Mouse (Mus musculus) gastrocnemius, postnatal 14 days (tissue): Measurements from ENCODE around the gene 6330409D20Rik. TPM values are rescaled to one million over a fixed set of nuclear protein-coding genes. Genes with fewer than 3 reads are reported as not detected.
A peak's percentile ranks its signal among the peaks of the same experiment; 100 is the strongest.

Source experiments
- DNase-seq: peaks from one replicate; pipeline ENCODE4 v3.0.0; 2021; ENCODE audit warnings: mixed read lengths
- intact Hi-C: fragments of 180-260 bp; cut with DNase I; formaldehyde crosslinking; loops from one replicate; pipeline ENCODE4 v1.15.1; 2025; ENCODE audit warnings: low total_unique reads
- total RNA-seq, 2 experiments: library from RNA; stranded (reverse); gene quantifications; 2 replicates each; pipeline ENCODE4 v1.2.3; 2021

6330409D20Rik gene
- total RNA-seq, 2 experiments from 2014 or later: not detected

GRCm38 (mm10) chr2:32758503-32758902 lies 17.7 kb upstream of the 6330409D20Rik start:
- intact Hi-C loops: no loop called here
- no peak for DNase-seq

GRCm38 (mm10) chr2:32757056-32757845 lies 16.4 kb upstream of the 6330409D20Rik start, which contains the start of gene Tor2a:
Gene Tor2a, plus strand, starts transcription at chr2:32757234.
- intact Hi-C loops: no loop called here

DNA sequence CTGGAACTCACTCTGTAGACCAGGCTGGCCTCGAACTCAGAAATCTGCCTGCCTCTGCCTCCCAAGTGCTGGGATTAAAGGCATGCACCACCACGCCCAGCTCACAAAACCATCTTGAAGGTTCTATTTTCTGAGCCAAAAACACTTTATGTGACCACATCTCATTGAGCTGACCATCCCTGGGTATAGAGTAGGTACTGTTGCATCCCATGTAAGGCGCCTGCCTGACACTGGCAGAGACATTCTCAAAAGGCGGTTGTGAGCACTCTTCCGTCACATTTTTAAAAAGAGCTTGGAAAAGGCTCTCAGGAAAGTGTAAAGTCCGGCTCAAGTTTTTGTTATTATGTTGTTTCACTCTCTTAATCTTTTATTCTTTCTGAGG lies 15.8 kb upstream of the 6330409D20Rik start:
- DNase-seq: no peak
- intact Hi-C loops: no loop called here

More at GRCm38 (mm10) chr2:32757056-32757845, 16.4 kb upstream of the 6330409D20Rik start, which contains the start of gene Tor2a:
- DNase-seq: peak; percentile 98

DNA sequence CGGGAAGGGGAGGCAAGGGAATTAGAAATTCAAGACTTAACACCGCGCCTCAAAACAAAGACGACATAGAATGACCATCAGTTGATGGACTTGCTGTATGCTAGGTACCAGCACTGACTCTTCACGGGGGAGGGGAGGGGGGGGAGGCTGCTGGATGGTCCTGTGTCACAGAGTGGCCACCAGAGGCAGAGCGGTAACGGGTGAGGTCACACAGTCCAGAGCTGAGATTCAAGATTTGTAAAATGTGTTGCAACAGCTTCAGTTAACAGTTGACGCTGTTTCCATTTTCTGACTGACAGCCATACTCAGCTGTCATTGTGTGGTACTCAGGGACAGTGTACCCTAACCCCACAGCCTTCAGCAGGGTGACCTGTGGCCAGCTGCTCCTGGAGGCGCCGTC lies 11.4 kb upstream of the 6330409D20Rik start:
- intact Hi-C loops: no loop called here
- no peak for DNase-seq

DNA sequence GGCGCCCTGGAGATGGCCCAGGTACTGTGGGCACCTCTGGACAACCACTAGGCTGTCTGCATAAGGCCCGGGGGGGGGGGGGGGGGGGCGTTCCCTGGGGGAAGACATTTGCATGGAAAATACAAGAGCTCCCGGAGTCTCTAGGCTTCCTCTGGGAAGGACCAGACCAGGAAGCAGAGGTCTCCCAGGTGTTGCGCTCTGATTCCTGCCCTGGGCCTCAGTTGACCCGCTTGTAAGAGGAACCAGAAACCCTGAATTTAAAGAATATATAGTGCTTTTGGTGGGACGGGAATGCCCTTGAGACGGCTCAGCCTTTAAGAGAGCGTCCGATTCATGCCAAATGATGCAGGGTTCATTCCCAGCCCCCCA lies 10.8 kb upstream of the 6330409D20Rik start:
- intact Hi-C loops: no loop called here
- no peak for DNase-seq

- DNase-seq: no peak
- intact Hi-C loops: no loop called here
These were observed 10.3 kb upstream of the 6330409D20Rik start for GRCm38 (mm10) chr2:32750887-32751664.

DNA sequence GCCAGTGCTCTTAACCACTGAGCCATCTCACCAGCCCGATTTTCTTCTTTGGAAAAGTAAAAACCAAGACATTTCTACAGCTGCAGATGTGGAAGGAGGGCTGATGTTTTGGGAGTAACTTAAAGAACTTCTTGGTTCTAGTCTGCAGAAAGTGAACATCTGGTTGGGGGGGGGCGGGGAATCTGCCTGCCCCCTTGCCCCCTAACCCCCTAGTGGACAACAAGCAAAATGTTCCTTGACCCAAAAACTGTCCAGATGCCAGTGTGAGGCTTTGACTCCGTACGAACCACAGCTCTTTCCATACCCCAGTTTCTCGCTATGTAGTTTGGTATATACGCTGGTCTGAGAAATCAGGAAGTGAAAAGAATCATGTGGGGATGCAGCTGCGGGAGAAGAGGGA lies 9.4 kb upstream of the 6330409D20Rik start:
- DNase-seq: no peak
- intact Hi-C loops: no loop called here

- intact Hi-C loops: no loop called here
- DNase-seq: no peak
These were observed 8.3 kb upstream of the 6330409D20Rik start for GRCm38 (mm10) chr2:32749082-32749481.

- intact Hi-C loops: no loop called here
- DNase-seq: no peak
These were observed 3.6 kb upstream of the 6330409D20Rik start for GRCm38 (mm10) chr2:32744272-32744982.

GRCm38 (mm10) chr2:32742173-32742531 lies 1.3 kb upstream of the 6330409D20Rik start:
- DNase-seq: no peak
- intact Hi-C loops: no loop called here

- DNase-seq: peak; percentile 48
- intact Hi-C loops: no loop called here
These were observed 707 bp upstream of the 6330409D20Rik start for GRCm38 (mm10) chr2:32741273-32742172.

DNA sequence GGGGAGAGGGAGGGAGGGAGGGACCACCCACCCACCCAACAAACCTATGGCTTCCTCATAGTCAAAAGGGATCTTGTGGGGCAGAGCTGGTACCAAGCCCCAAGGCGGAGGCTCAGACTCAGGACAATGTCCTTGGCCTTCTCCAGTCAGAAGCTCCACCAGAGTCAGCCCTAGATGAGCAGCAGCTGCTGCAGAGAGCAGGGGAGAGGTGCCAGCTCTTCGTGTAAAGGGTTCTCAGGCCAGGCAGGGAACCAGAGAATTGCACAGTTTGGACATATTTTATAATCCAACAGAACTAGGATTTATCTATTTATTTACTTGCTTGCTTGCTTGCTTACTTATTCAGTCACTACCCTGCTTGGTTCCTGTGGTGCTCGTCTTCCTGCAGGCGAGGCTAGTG lies 1.5 kb downstream of the 6330409D20Rik start:
- DNase-seq: no peak
- intact Hi-C loops: no loop called here

GRCm38 (mm10) chr2:32737008-32737407 lies 3.8 kb downstream of the 6330409D20Rik start:
- intact Hi-C loops: no loop called here
- DNase-seq: no peak

DNA sequence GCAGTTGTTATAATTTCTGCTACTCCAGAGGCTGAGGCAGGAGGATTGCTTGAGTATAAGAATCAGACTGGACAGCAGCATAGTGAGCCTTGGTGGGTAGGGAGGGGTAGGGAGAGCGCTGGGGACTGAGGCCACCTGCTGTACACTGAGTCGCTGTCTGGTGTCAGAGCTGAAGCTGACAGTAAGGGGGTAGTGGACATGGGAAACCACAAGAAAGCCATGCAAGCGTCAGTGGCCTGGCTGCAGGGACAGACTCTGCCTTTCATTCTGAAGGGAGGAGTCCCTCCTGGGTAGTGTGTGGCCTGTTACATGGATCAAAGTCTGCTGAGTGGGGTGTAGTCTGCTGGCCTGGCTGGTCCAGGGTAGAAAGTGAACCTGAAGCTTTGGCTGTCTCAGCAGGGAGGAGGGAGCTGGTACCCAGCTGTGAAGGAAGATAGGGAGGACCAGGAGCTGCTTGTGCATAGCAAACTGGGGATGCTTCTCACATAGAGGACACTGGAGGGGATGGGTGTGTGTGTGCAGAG lies 4.4 kb downstream of the 6330409D20Rik start:
- no peak for DNase-seq
- intact Hi-C loops: no loop called here

GRCm38 (mm10) chr2:32734933-32735332 lies 5.9 kb downstream of the 6330409D20Rik start:
- intact Hi-C loops: no loop called here
- peak; percentile 44 for DNase-seq

- no peak for DNase-seq
- intact Hi-C loops: no loop called here
These were observed 6.3 kb downstream of the 6330409D20Rik start for GRCm38 (mm10) chr2:32734480-32734879.

GRCm38 (mm10) chr2:32732695-32733094 lies 8.1 kb downstream of the 6330409D20Rik start:
- DNase-seq: no peak
- intact Hi-C loops: no loop called here

DNA sequence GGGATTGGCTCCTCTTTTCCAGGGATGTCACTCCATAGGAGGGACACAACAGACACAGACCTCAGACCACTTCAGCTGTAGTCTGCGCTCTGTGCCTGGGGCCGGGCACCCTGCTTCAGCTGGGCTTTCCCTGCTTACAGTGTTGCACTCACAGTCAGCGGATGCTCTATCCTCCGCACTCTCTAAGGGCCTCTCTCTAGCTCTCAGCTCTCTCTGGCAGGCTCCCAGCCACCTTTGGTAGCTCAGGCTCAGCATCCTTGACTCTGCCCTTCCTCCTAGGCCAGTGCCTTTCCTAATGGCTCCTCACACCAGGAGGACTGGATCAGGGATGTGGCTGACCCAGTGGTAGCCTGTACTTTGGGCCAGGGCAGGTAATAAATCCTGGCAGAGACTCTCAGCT lies 8.9 kb downstream of the 6330409D20Rik start:
- intact Hi-C loops: no loop called here

GRCm38 (mm10) chr2:32730854-32731253 lies 10.0 kb downstream of the 6330409D20Rik start:
- DNase-seq: no peak
- intact Hi-C loops: no loop called here

More for the DNA sequence above, 8.9 kb downstream of the 6330409D20Rik start:
- no peak for DNase-seq
